Mouse (Mus musculus) embryo, embryonic 11.5 days (tissue): ENCODE data around the gene Slc35g2.

Experiments used
- DNase-seq: peaks from one replicate; pipeline ENCODE4 v3.0.0-alpha.2; 2012; ENCODE audit warnings: low read depth, low spot score

Slc35g2 gene

GRCm38 (mm10) chr9:100560251-100560890, 10.5 kb downstream of the Slc35g2 start:
- DNase-seq: no peak

GRCm38 (mm10) chr9:100558991-100559390, 11.9 kb downstream of the Slc35g2 start:
- DNase-seq: no peak

GRCm38 (mm10) chr9:100558023-100558573, 12.8 kb downstream of the Slc35g2 start:
- DNase-seq: no peak

GRCm38 (mm10) chr9:100555686-100556085, 15.2 kb downstream of the Slc35g2 start:
- no peak for DNase-seq

- DNase-seq: no peak
Measured at GRCm38 (mm10) chr9:100548313-100548712, 22.6 kb downstream of the Slc35g2 start.

- DNase-seq: no peak
Measured at GRCm38 (mm10) chr9:100546594-100546910, 24.3 kb downstream of the Slc35g2 start.

- peak; percentile 94 for DNase-seq
Measured at GRCm38 (mm10) chr9:100545715-100546593, 24.9 kb downstream of the Slc35g2 start, which contains the start of gene Nck1. Nck1 (minus strand) TSS chr9:100546134.

- peak; percentile 27 for DNase-seq
Measured at GRCm38 (mm10) chr9:100544948-100545714, 25.8 kb downstream of the Slc35g2 start.

- no peak for DNase-seq
Measured at GRCm38 (mm10) chr9:100535618-100536262, 35.1 kb downstream of the Slc35g2 start.

- no peak for DNase-seq
Measured at GRCm38 (mm10) chr9:100534686-100535085, 36.2 kb downstream of the Slc35g2 start.

- DNase-seq: no peak
Measured at GRCm38 (mm10) chr9:100532847-100533505, 37.9 kb downstream of the Slc35g2 start.

- DNase-seq: no peak
Measured at GRCm38 (mm10) chr9:100531296-100531695, 39.6 kb downstream of the Slc35g2 start.

GRCm38 (mm10) chr9:100525225-100525624, 45.7 kb downstream of the Slc35g2 start:
- DNase-seq: no peak

GRCm38 (mm10) chr9:100522029-100522428, 48.9 kb downstream of the Slc35g2 start:
- DNase-seq: no peak

GRCm38 (mm10) chr9:100520586-100520985, 50.3 kb downstream of the Slc35g2 start:
- DNase-seq: peak; percentile 32

GRCm38 (mm10) chr9:100520012-100520411, 50.9 kb downstream of the Slc35g2 start:
- no peak for DNase-seq

GRCm38 (mm10) chr9:100507581-100507980, 63.3 kb downstream of the Slc35g2 start:
- no peak for DNase-seq

GRCm38 (mm10) chr9:100506652-100507051, 64.2 kb downstream of the Slc35g2 start:
- no peak for DNase-seq

- DNase-seq: no peak
Measured at GRCm38 (mm10) chr9:100505498-100505897, 65.4 kb downstream of the Slc35g2 start.
